Mouse (Mus musculus) heart, postnatal 0 days (tissue): Measurements from ENCODE around the gene Zc3hav1l.

Experiments used
- CTCF ChIP-seq: IDR thresholded peaks from 2 replicates; pipeline ENCODE4 v1.5.1; 2016; ENCODE audit warnings: antibody characterized with exemption, control low read depth, low read depth
- EP300 ChIP-seq: IDR thresholded peaks from 2 replicates; pipeline ENCODE4 v1.6.1; 2016; ENCODE audit warnings: antibody characterized with exemption, low read depth

GRCm38 (mm10) chr6:38261877-38262276, 37.2 kb downstream of the Zc3hav1l start:
- TF ChIP-seq CTCF (no peak), EP300 (no peak)
